Mouse (Mus musculus): ENCODE measurements around the gene Pla2g4e. TPM values are rescaled to one million over a fixed set of nuclear protein-coding genes. Genes with fewer than 3 reads are reported as not detected.

Pla2g4e gene
- total RNA-seq (2014; fragmentation: Nextera tagmentation) = not detected in 2 replicates
- total RNA-seq (2017) = not detected in 2 replicates

GRCm38 (mm10) chr2:120244679-120245420 is at the start of gene Pla2g4e:
TSS of gene Pla2g4e (minus strand) at chr2:120245335.
- peak; percentile 52; the same call in 1 of the 2 replicates for ATAC-seq (replicated peaks; ENCODE audit: low FRiP score, low TSS enrichment, poor library complexity, severe bottlenecking)

GRCm38 (mm10) chr2:120291471-120292078 is 46.4 kb upstream of the Pla2g4e start:
- no peak for ATAC-seq (replicated peaks; ENCODE audit: low FRiP score, low TSS enrichment, poor library complexity, severe bottlenecking)

- ATAC-seq (replicated peaks; ENCODE audit: low FRiP score, low TSS enrichment, poor library complexity, severe bottlenecking) = no peak
Observed at GRCm38 (mm10) chr2:120288995-120289394, 43.9 kb upstream of the Pla2g4e start, which contains the start of gene Pla2g4d. TSS of gene Pla2g4d (minus strand) at chr2:120289197.

- no peak for ATAC-seq (replicated peaks; ENCODE audit: low FRiP score, low TSS enrichment, poor library complexity, severe bottlenecking)
Observed at GRCm38 (mm10) chr2:120288401-120288800, 43.3 kb upstream of the Pla2g4e start.

- ATAC-seq (replicated peaks; ENCODE audit: low FRiP score, low TSS enrichment, poor library complexity, severe bottlenecking) = no peak
Observed at GRCm38 (mm10) chr2:120285639-120286038, 40.5 kb upstream of the Pla2g4e start.

- no peak for ATAC-seq (replicated peaks; ENCODE audit: low FRiP score, low TSS enrichment, poor library complexity, severe bottlenecking)
Observed at GRCm38 (mm10) chr2:120284705-120285104, 39.6 kb upstream of the Pla2g4e start.

GRCm38 (mm10) chr2:120284094-120284493 is 39.0 kb upstream of the Pla2g4e start:
- no peak for ATAC-seq (replicated peaks; ENCODE audit: low FRiP score, low TSS enrichment, poor library complexity, severe bottlenecking)

- no peak for ATAC-seq (replicated peaks; ENCODE audit: low FRiP score, low TSS enrichment, poor library complexity, severe bottlenecking)
Observed at GRCm38 (mm10) chr2:120283550-120283949, 38.4 kb upstream of the Pla2g4e start.

- ATAC-seq (replicated peaks; ENCODE audit: low FRiP score, low TSS enrichment, poor library complexity, severe bottlenecking) = no peak
Observed at GRCm38 (mm10) chr2:120281221-120281620, 36.1 kb upstream of the Pla2g4e start.

GRCm38 (mm10) chr2:120279961-120280360 is 34.8 kb upstream of the Pla2g4e start:
- 0 out of 2 replicates have a peak, but pooled peaks have one; percentile 43 for ATAC-seq (replicated peaks; ENCODE audit: low FRiP score, low TSS enrichment, poor library complexity, severe bottlenecking)

GRCm38 (mm10) chr2:120276951-120277350 is 31.8 kb upstream of the Pla2g4e start:
- ATAC-seq (replicated peaks; ENCODE audit: low FRiP score, low TSS enrichment, poor library complexity, severe bottlenecking) = no peak

- ATAC-seq (replicated peaks; ENCODE audit: low FRiP score, low TSS enrichment, poor library complexity, severe bottlenecking) = peak; percentile 94
Observed at GRCm38 (mm10) chr2:120268635-120269034, 23.5 kb upstream of the Pla2g4e start.

GRCm38 (mm10) chr2:120265523-120265922 is 20.4 kb upstream of the Pla2g4e start:
- ATAC-seq (replicated peaks; ENCODE audit: low FRiP score, low TSS enrichment, poor library complexity, severe bottlenecking) = no peak

- no peak for ATAC-seq (replicated peaks; ENCODE audit: low FRiP score, low TSS enrichment, poor library complexity, severe bottlenecking)
Observed at GRCm38 (mm10) chr2:120264858-120265257, 19.7 kb upstream of the Pla2g4e start.

GRCm38 (mm10) chr2:120262876-120263275 is 17.7 kb upstream of the Pla2g4e start:
- no peak for ATAC-seq (replicated peaks; ENCODE audit: low FRiP score, low TSS enrichment, poor library complexity, severe bottlenecking)

GRCm38 (mm10) chr2:120261346-120261745 is 16.2 kb upstream of the Pla2g4e start:
- ATAC-seq (replicated peaks; ENCODE audit: low FRiP score, low TSS enrichment, poor library complexity, severe bottlenecking) = no peak

- no peak for ATAC-seq (replicated peaks; ENCODE audit: low FRiP score, low TSS enrichment, poor library complexity, severe bottlenecking)
Observed at GRCm38 (mm10) chr2:120256259-120256658, 11.1 kb upstream of the Pla2g4e start.

GRCm38 (mm10) chr2:120252644-120253043 is 7.5 kb upstream of the Pla2g4e start:
- no peak for ATAC-seq (replicated peaks; ENCODE audit: low FRiP score, low TSS enrichment, poor library complexity, severe bottlenecking)

GRCm38 (mm10) chr2:120245421-120246016 is 384 bp upstream of the Pla2g4e start:
- no peak for ATAC-seq (replicated peaks; ENCODE audit: low FRiP score, low TSS enrichment, poor library complexity, severe bottlenecking)

GRCm38 (mm10) chr2:120243995-120244394 is 1.1 kb downstream of the Pla2g4e start:
- ATAC-seq (replicated peaks; ENCODE audit: low FRiP score, low TSS enrichment, poor library complexity, severe bottlenecking) = no peak
